Mouse (Mus musculus): ENCODE data around the gene Setd3. TPM values are rescaled to one million over a fixed set of nuclear protein-coding genes. Genes with fewer than 3 reads are reported as not detected.

Setd3 gene
- polyA plus RNA-seq, 1 experiment: 63.3 TPM

GRCm38 (mm10) chr12:108098201-108098980 is 80.7 kb downstream of the Setd3 start:
- Histone ChIP-seq H3K27ac (replicated peaks; ENCODE audit: low read depth, low read length) (no peak overlapping the region), H3K4me1 (ENCODE audit: control insufficient read depth, insufficient read depth, insufficient read length, low read length) (no peaks in the 10 kb centered on the region), H3K4me3 (ENCODE audit: insufficient read depth, low read depth, low read length) (no peak overlapping the region)

- Histone ChIP-seq H3K4me1 (ENCODE audit: control insufficient read depth, insufficient read depth, insufficient read length, low read length) (no peaks in the 10 kb centered on the region), H3K27ac (replicated peaks; ENCODE audit: low read depth, low read length) (no peak overlapping the region), H3K4me3 (ENCODE audit: insufficient read depth, low read depth, low read length) (no peak overlapping the region)
Observed at GRCm38 (mm10) chr12:108097643-108098042, 81.5 kb downstream of the Setd3 start.

GRCm38 (mm10) chr12:108088253-108088652 is 90.9 kb downstream of the Setd3 start:
- H3K27ac ChIP-seq (replicated peaks; ENCODE audit: low read depth, low read length): no peak overlapping the region
- H3K4me3 ChIP-seq (ENCODE audit: insufficient read depth, low read depth, low read length): no peak overlapping the region
- no peaks in the 10 kb centered on the region for H3K4me1 ChIP-seq (ENCODE audit: control insufficient read depth, insufficient read depth, insufficient read length, low read length)

GRCm38 (mm10) chr12:108087489-108087888 is 91.6 kb downstream of the Setd3 start:
- Histone ChIP-seq H3K4me3 (ENCODE audit: insufficient read depth, low read depth, low read length) (no peak overlapping the region), H3K27ac (replicated peaks; ENCODE audit: low read depth, low read length) (no peak overlapping the region), H3K4me1 (ENCODE audit: control insufficient read depth, insufficient read depth, insufficient read length, low read length) (no peaks in the 10 kb centered on the region)

GRCm38 (mm10) chr12:108078122-108078752 is 100.9 kb downstream of the Setd3 start:
- Histone ChIP-seq H3K4me3 (ENCODE audit: insufficient read depth, low read depth, low read length) (no peak overlapping the region), H3K4me1 (ENCODE audit: control insufficient read depth, insufficient read depth, insufficient read length, low read length) (no peaks in the 10 kb centered on the region), H3K27ac (replicated peaks; ENCODE audit: low read depth, low read length) (no peak overlapping the region)

GRCm38 (mm10) chr12:108072907-108073306 is 106.2 kb downstream of the Setd3 start:
- Histone ChIP-seq H3K4me1 (ENCODE audit: control insufficient read depth, insufficient read depth, insufficient read length, low read length) (no peaks in the 10 kb centered on the region), H3K27ac (replicated peaks; ENCODE audit: low read depth, low read length) (no peak overlapping the region), H3K4me3 (ENCODE audit: insufficient read depth, low read depth, low read length) (no peak overlapping the region)

- Histone ChIP-seq H3K27ac (replicated peaks; ENCODE audit: low read depth, low read length) (no peak overlapping the region), H3K4me3 (ENCODE audit: insufficient read depth, low read depth, low read length) (no peak overlapping the region), H3K4me1 (ENCODE audit: control insufficient read depth, insufficient read depth, insufficient read length, low read length) (no peaks in the 10 kb centered on the region)
Observed at GRCm38 (mm10) chr12:108070685-108071662, 108.1 kb downstream of the Setd3 start.

- Histone ChIP-seq H3K4me3 (ENCODE audit: insufficient read depth, low read depth, low read length) (no peak overlapping the region), H3K4me1 (ENCODE audit: control insufficient read depth, insufficient read depth, insufficient read length, low read length) (no peaks in the 10 kb centered on the region), H3K27ac (replicated peaks; ENCODE audit: low read depth, low read length) (no peak overlapping the region)
Observed at GRCm38 (mm10) chr12:108069504-108069903, 109.6 kb downstream of the Setd3 start.

GRCm38 (mm10) chr12:108067811-108068375 is 111.2 kb downstream of the Setd3 start:
- H3K27ac ChIP-seq (replicated peaks; ENCODE audit: low read depth, low read length): no peak overlapping the region
- no peak overlapping the region for H3K4me3 ChIP-seq (ENCODE audit: insufficient read depth, low read depth, low read length)
- H3K4me1 ChIP-seq (ENCODE audit: control insufficient read depth, insufficient read depth, insufficient read length, low read length): no peaks in the 10 kb centered on the region

GRCm38 (mm10) chr12:108067231-108067630 is 111.9 kb downstream of the Setd3 start:
- Histone ChIP-seq H3K4me3 (ENCODE audit: insufficient read depth, low read depth, low read length) (no peak overlapping the region), H3K4me1 (ENCODE audit: control insufficient read depth, insufficient read depth, insufficient read length, low read length) (no peaks in the 10 kb centered on the region), H3K27ac (replicated peaks; ENCODE audit: low read depth, low read length) (no peak overlapping the region)

- Histone ChIP-seq H3K27ac (replicated peaks; ENCODE audit: low read depth, low read length) (no peak overlapping the region), H3K4me1 (ENCODE audit: control insufficient read depth, insufficient read depth, insufficient read length, low read length) (no peaks in the 10 kb centered on the region), H3K4me3 (ENCODE audit: insufficient read depth, low read depth, low read length) (no peak overlapping the region)
Observed at GRCm38 (mm10) chr12:108064396-108064998, 114.6 kb downstream of the Setd3 start.

GRCm38 (mm10) chr12:108063986-108064385 is 115.1 kb downstream of the Setd3 start:
- H3K4me3 ChIP-seq (ENCODE audit: insufficient read depth, low read depth, low read length): no peak overlapping the region
- H3K27ac ChIP-seq (replicated peaks; ENCODE audit: low read depth, low read length): no peak overlapping the region
- no peaks in the 10 kb centered on the region for H3K4me1 ChIP-seq (ENCODE audit: control insufficient read depth, insufficient read depth, insufficient read length, low read length)

GRCm38 (mm10) chr12:108062137-108062536 is 117.0 kb downstream of the Setd3 start:
- Histone ChIP-seq H3K4me3 (ENCODE audit: insufficient read depth, low read depth, low read length) (no peak overlapping the region), H3K27ac (replicated peaks; ENCODE audit: low read depth, low read length) (no peak overlapping the region), H3K4me1 (ENCODE audit: control insufficient read depth, insufficient read depth, insufficient read length, low read length) (no peaks in the 10 kb centered on the region)

- H3K4me3 ChIP-seq (ENCODE audit: insufficient read depth, low read depth, low read length): no peak overlapping the region
- no peaks in the 10 kb centered on the region for H3K4me1 ChIP-seq (ENCODE audit: control insufficient read depth, insufficient read depth, insufficient read length, low read length)
- no peak overlapping the region for H3K27ac ChIP-seq (replicated peaks; ENCODE audit: low read depth, low read length)
Observed at GRCm38 (mm10) chr12:108061661-108062060, 117.5 kb downstream of the Setd3 start.

Measured in brown adipose tissue, adult 24 weeks (tissue).